Mouse (Mus musculus) hindbrain, embryonic 13.5 days (tissue): ENCODE data around the gene Frem2. TPM values are rescaled to one million over a fixed set of nuclear protein-coding genes. Genes with fewer than 3 reads are reported as not detected.

Experiments
- ATAC-seq: fragments of 200-750 bp; cut with Nextera tagmentation; 2 replicates; pipeline ENCODE4 v1.8.0; 2017; ENCODE audit warnings: moderate TSS enrichment; ENCODE audit not compliant: low FRiP score
- H3K27ac ChIP-seq: fragments of 300-500 bp; sonication (generic); 2 replicates; pipeline ENCODE4 v1.5.1; 2015; ENCODE audit warnings: inconsistent platforms, mild to moderate bottlenecking, moderate library complexity
- H3K27me3 ChIP-seq: fragments of 300-500 bp; sonication (generic); 2 replicates; pipeline ENCODE4 v1.6.1; 2015; ENCODE audit warnings: mild to moderate bottlenecking, inconsistent platforms
- H3K36me3 ChIP-seq: fragments of 300-500 bp; sonication (generic); 2 replicates; pipeline ENCODE4 v1.6.1; 2015; ENCODE audit warnings: mild to moderate bottlenecking, inconsistent platforms
- H3K4me1 ChIP-seq: fragments of 300-500 bp; sonication (generic); replicated peaks from 2 replicates; pipeline ENCODE4 v1.6.1; 2015; ENCODE audit warnings: inconsistent platforms
- H3K4me2 ChIP-seq: fragments of 300-500 bp; sonication (generic); 2 replicates; pipeline ENCODE4 v1.6.1; 2015; ENCODE audit warnings: inconsistent platforms, mild to moderate bottlenecking, moderate library complexity
- H3K4me3 ChIP-seq: fragments of 300-500 bp; sonication (generic); 2 replicates; pipeline ENCODE4 v1.5.1; 2015; ENCODE audit warnings: mild to moderate bottlenecking, inconsistent platforms
- H3K9ac ChIP-seq: fragments of 300-500 bp; sonication (generic); 2 replicates; pipeline ENCODE4 v1.6.1; 2015; ENCODE audit warnings: mild to moderate bottlenecking, inconsistent platforms
- H3K9me3 ChIP-seq: fragments of 300-500 bp; sonication (generic); 2 replicates; pipeline ENCODE4 v1.6.1; 2016; ENCODE audit warnings: inconsistent platforms
- WGBS: fragments of 180-500 bp; shearing (Covaris S2); methylation state at CpG from one replicate; pipeline ENCODE4 v1.1.7; 2015; 5-methylcytosine and 5-hydroxymethylcytosine counted together
- polyA plus RNA-seq: library from polyadenylated mRNA; unstranded; fragments of >200 nt; fragmentation: Nextera tagmentation; extraction: Ambion mirVana; gene quantifications from 2 replicates; pipeline ENCODE4 v1.2.1, GENCODE M21; 2015

The Frem2 gene
- polyA plus RNA-seq = 1.3 TPM in 2 replicates

- ATAC-seq = peak; percentile 91
Observed at GRCm38 (mm10) chr3:53656878-53657561, at the start of gene Frem2. Gene Frem2, minus strand, starts transcription at chr3:53657355.

GRCm38 (mm10) chr3:53705992-53706495 lies 48.9 kb upstream of the Frem2 start:
- no peaks in the 10 kb centered on the region for H3K36me3 ChIP-seq
- ATAC-seq = no peak
- H3K4me1 ChIP-seq = no peaks in the 10 kb centered on the region; the same call in 1 of the 2 replicates
- H3K4me2 ChIP-seq = no peak overlapping the region
- H3K9ac ChIP-seq = no peak overlapping the region
- H3K27me3 ChIP-seq = no peaks in the 10 kb centered on the region
- H3K9me3 ChIP-seq = no peaks in the 10 kb centered on the region
- H3K27ac ChIP-seq = no peak overlapping the region
- WGBS = 73% methylated on average over 6 of the region's 6 CpGs
- H3K4me3 ChIP-seq = no peak overlapping the region

More at GRCm38 (mm10) chr3:53656878-53657561, at the start of gene Frem2:
- Histone ChIP-seq H3K4me1 (peaks cover 29% of the 10 kb centered on the region), H3K27me3 (peaks cover 49% of the 10 kb centered on the region), H3K27ac (no peak within 1 kb of the TSS), H3K4me2 (peak within 1 kb of the TSS; percentile 100), H3K36me3 (peaks cover 7% of the 10 kb centered on the region; the same call in 1 of the 2 replicates), H3K4me3 (peak within 1 kb of the TSS; percentile 58), H3K9ac (peak within 1 kb of the TSS; percentile 73), H3K9me3 (peaks cover 9% of the 10 kb centered on the region)
- under 1% methylated on average over 34 of the region's 34 CpGs for WGBS

- Histone ChIP-seq H3K36me3 (no peaks in the 10 kb centered on the region), H3K4me3 (no peak overlapping the region), H3K27me3 (no peaks in the 10 kb centered on the region), H3K9ac (no peak overlapping the region), H3K27ac (no peak overlapping the region), H3K4me2 (no peak overlapping the region), H3K9me3 (no peaks in the 10 kb centered on the region), H3K4me1 (no peaks in the 10 kb centered on the region; the same call in 1 of the 2 replicates)
- WGBS = 71% methylated on average over 8 of the region's 8 CpGs
- ATAC-seq = no peak
Observed at GRCm38 (mm10) chr3:53703126-53703505, 46.0 kb upstream of the Frem2 start.

GRCm38 (mm10) chr3:53702421-53703125 lies 45.4 kb upstream of the Frem2 start:
- H3K4me2 ChIP-seq = no peak overlapping the region
- 56% methylated on average over 9 of the region's 9 CpGs for WGBS

GRCm38 (mm10) chr3:53701940-53702339 lies 44.8 kb upstream of the Frem2 start:
- Histone ChIP-seq H3K36me3 (no peaks in the 10 kb centered on the region), H3K27ac (no peak overlapping the region), H3K27me3 (no peaks in the 10 kb centered on the region), H3K9ac (no peak overlapping the region), H3K4me2 (no peak overlapping the region), H3K9me3 (no peaks in the 10 kb centered on the region), H3K4me3 (no peak overlapping the region), H3K4me1 (no peaks in the 10 kb centered on the region; the same call in 1 of the 2 replicates)
- ATAC-seq = no peak
- WGBS = 56% methylated on average over 1 of the region's 1 CpGs

More at GRCm38 (mm10) chr3:53702421-53703125, 45.4 kb upstream of the Frem2 start:
- Histone ChIP-seq H3K4me3 (no peak overlapping the region), H3K27me3 (no peaks in the 10 kb centered on the region), H3K27ac (no peak overlapping the region), H3K36me3 (no peaks in the 10 kb centered on the region), H3K9ac (no peak overlapping the region), H3K4me1 (no peaks in the 10 kb centered on the region; the same call in 1 of the 2 replicates), H3K9me3 (no peaks in the 10 kb centered on the region)
- ATAC-seq = no peak

GRCm38 (mm10) chr3:53687776-53688175 lies 30.6 kb upstream of the Frem2 start:
- H3K9me3 ChIP-seq = no peaks in the 10 kb centered on the region
- H3K9ac ChIP-seq = no peak overlapping the region
- no peak for ATAC-seq
- WGBS = 87% methylated on average over 6 of the region's 6 CpGs
- no peaks in the 10 kb centered on the region for H3K36me3 ChIP-seq
- no peaks in the 10 kb centered on the region for H3K27me3 ChIP-seq
- H3K4me3 ChIP-seq = no peak overlapping the region
- no peaks in the 10 kb centered on the region for H3K4me1 ChIP-seq
- no peak overlapping the region for H3K4me2 ChIP-seq
- no peak overlapping the region for H3K27ac ChIP-seq

GRCm38 (mm10) chr3:53682244-53682643 lies 25.1 kb upstream of the Frem2 start:
- Histone ChIP-seq H3K9me3 (no peaks in the 10 kb centered on the region), H3K4me2 (no peak overlapping the region), H3K27me3 (no peaks in the 10 kb centered on the region), H3K27ac (no peak overlapping the region), H3K9ac (no peak overlapping the region), H3K4me1 (no peaks in the 10 kb centered on the region), H3K36me3 (no peaks in the 10 kb centered on the region), H3K4me3 (no peak overlapping the region)
- ATAC-seq = no peak
- 81% methylated on average over 2 of the region's 2 CpGs for WGBS

GRCm38 (mm10) chr3:53680816-53681215 lies 23.7 kb upstream of the Frem2 start:
- H3K36me3 ChIP-seq = no peaks in the 10 kb centered on the region
- no peaks in the 10 kb centered on the region for H3K9me3 ChIP-seq
- no peak for ATAC-seq

GRCm38 (mm10) chr3:53674225-53674624 lies 17.1 kb upstream of the Frem2 start:
- Histone ChIP-seq H3K27ac (no peak overlapping the region), H3K27me3 (no peaks in the 10 kb centered on the region), H3K9ac (no peak overlapping the region), H3K4me1 (no peaks in the 10 kb centered on the region), H3K9me3 (no peaks in the 10 kb centered on the region), H3K4me3 (no peak overlapping the region), H3K36me3 (no peaks in the 10 kb centered on the region), H3K4me2 (no peak overlapping the region)
- no peak for ATAC-seq
- WGBS = 49% methylated on average over 1 of the region's 1 CpGs

More at GRCm38 (mm10) chr3:53680816-53681215, 23.7 kb upstream of the Frem2 start:
- no peak overlapping the region for H3K4me3 ChIP-seq
- WGBS = 56% methylated on average over 2 of the region's 2 CpGs
- no peak overlapping the region for H3K9ac ChIP-seq
- no peak overlapping the region for H3K4me2 ChIP-seq
- H3K27ac ChIP-seq = no peak overlapping the region
- no peaks in the 10 kb centered on the region for H3K27me3 ChIP-seq
- H3K4me1 ChIP-seq = no peaks in the 10 kb centered on the region

- Histone ChIP-seq H3K4me2 (no peak overlapping the region), H3K4me1 (no peaks in the 10 kb centered on the region), H3K27ac (no peak overlapping the region), H3K9me3 (no peaks in the 10 kb centered on the region), H3K9ac (no peak overlapping the region), H3K4me3 (no peak overlapping the region), H3K27me3 (no peaks in the 10 kb centered on the region), H3K36me3 (no peaks in the 10 kb centered on the region)
- no peak for ATAC-seq
- 86% methylated on average over 2 of the region's 2 CpGs for WGBS
Observed at GRCm38 (mm10) chr3:53669736-53670135, 12.6 kb upstream of the Frem2 start.

GRCm38 (mm10) chr3:53657744-53658534 lies 784 bp upstream of the Frem2 start:
- Histone ChIP-seq H3K9ac (peak overlapping the region; percentile 73; the same call in 1 of the 2 replicates), H3K27me3 (peaks cover 49% of the 10 kb centered on the region), H3K27ac (no peak overlapping the region), H3K36me3 (peaks cover 7% of the 10 kb centered on the region; the same call in 1 of the 2 replicates), H3K9me3 (peaks cover 9% of the 10 kb centered on the region), H3K4me1 (peaks cover 29% of the 10 kb centered on the region), H3K4me3 (peak overlapping the region; percentile 58), H3K4me2 (peak overlapping the region; percentile 100)
- no peak for ATAC-seq
- WGBS = under 1% methylated on average over 21 of the region's 21 CpGs
